Mouse (Mus musculus) G1E (cell line): ENCODE measurements at regions not wholly inside any gene's neighbourhood (a gene's known extent, or its start where the extent isn't known, plus 50 kb on each side); places are given as distances from the start of the nearest gene placed in this dataset.

Source experiments
- ATAC-seq: 2 replicates; pipeline ENCODE4 v1.8.0; 2016; ENCODE audit warnings: mild to moderate bottlenecking; ENCODE audit not compliant: insufficient number of reproducible peaks, poor library complexity, low FRiP score, severe bottlenecking; ENCODE audit errors: extremely low read depth
- DNase-seq: peaks from one replicate; pipeline ENCODE4 v3.0.0; 2012; ENCODE audit warnings: low spot score
- H3K27me3 ChIP-seq: 2 replicates; pipeline ENCODE4 v1.6.1; 2012; ENCODE audit warnings: mild to moderate bottlenecking, low read length, inconsistent platforms; ENCODE audit not compliant: insufficient read depth
- H3K36me3 ChIP-seq: replicated peaks from 2 replicates; pipeline ENCODE3; 2012; ENCODE audit warnings: mild to moderate bottlenecking, inconsistent platforms
- H3K4me1 ChIP-seq: 2 replicates; pipeline ENCODE4 v1.6.1; 2012; ENCODE audit warnings: low read depth, low read length, inconsistent platforms, mixed read lengths; ENCODE audit not compliant: insufficient read depth
- H3K4me3 ChIP-seq: 2 replicates; pipeline ENCODE4 v1.5.1; 2012; ENCODE audit warnings: low read depth, mild to moderate bottlenecking, inconsistent platforms, low read length, moderate library complexity, mixed read lengths
- H3K9me3 ChIP-seq: replicated peaks from 2 replicates; pipeline ENCODE4 v1.6.1; 2012; ENCODE audit warnings: inconsistent platforms
- CTCF ChIP-seq: IDR thresholded peaks from 2 replicates; pipeline ENCODE4 v1.5.1; 2012; ENCODE audit warnings: low read depth, low read length, inconsistent platforms, mixed read lengths
- GATA1 ChIP-seq: IDR thresholded peaks from 2 replicates; pipeline ENCODE4 v1.6.1; 2012; ENCODE audit warnings: borderline replicate concordance, low read length, inconsistent platforms, mixed read lengths
- GATA2 ChIP-seq: IDR thresholded peaks from 2 replicates; pipeline ENCODE4 v1.6.1; 2012; ENCODE audit warnings: low read depth, low read length, inconsistent platforms, borderline replicate concordance
- POLR2AphosphoS5 ChIP-seq: IDR thresholded peaks from 2 replicates; pipeline ENCODE4 v1.6.1; 2012; ENCODE audit warnings: low read depth, low read length, inconsistent platforms; ENCODE audit not compliant: insufficient replicate concordance
- TAL1 ChIP-seq: conservative IDR thresholded peaks from 2 replicates; pipeline ENCODE4 v1.6.1; 2012; ENCODE audit warnings: low read depth, low read length, inconsistent platforms, mixed read lengths

DNA sequence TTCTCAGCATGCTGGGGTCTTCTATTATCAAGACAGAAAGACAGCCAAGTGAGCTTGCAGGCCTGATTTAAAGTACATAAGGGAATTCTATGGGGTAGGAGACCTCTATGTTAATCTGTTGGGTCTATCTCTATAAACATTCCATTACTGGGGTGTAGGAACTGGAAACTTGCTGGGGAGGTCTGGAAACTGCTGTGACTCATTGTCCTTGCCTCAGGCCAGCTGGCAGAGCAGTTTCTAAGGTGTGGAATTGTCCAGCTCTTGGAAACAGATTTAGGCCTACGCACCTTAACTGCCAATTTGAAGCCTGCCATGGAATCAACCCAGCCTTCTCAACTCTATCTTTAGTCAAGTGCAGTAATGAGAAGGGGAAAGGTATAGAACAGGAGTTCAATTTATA lies 559.1 kb upstream of the Fam98a start:
- no peak for TF ChIP-seq CTCF
- Histone ChIP-seq H3K4me1 (no peaks in the 10 kb centered on the region), H3K4me3 (no peak overlapping the region), H3K27me3 (no peaks in the 10 kb centered on the region), H3K9me3 (0 out of 2 replicates have a peak, but pooled peaks cover 8% of the 10 kb centered on the region), H3K36me3 (no peaks in the 10 kb centered on the region)
- DNase-seq (no peak), ATAC-seq (no peak)

DNA sequence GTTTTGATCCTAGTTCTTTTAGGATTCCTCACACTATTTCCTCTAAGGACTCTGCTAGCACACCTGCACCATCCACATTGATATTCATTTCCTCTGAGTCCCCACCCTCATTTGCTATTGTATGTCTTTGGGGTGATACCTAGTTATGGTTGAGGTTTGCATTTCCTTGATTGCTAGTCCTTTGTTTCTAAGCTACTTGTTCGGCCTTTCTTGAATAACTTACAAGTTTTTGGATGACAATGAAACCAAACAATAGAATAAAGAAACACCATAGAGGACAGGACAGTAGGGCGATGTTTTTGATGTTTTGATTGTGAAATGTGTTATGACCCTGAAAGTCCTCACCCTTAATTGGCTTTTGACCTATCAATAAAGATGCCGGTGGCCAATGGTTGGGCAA lies 531.8 kb upstream of the Fam98a start:
- ATAC-seq: no peak
- no peaks in the 10 kb centered on the region for H3K27me3 ChIP-seq
- no peak overlapping the region for H3K4me3 ChIP-seq
- DNase-seq: no peak
- no peaks in the 10 kb centered on the region for H3K36me3 ChIP-seq
- TF ChIP-seq GATA1 (no peak), POLR2AphosphoS5 (no peak), GATA2 (no peak), TAL1 (no peak), CTCF (no peak)
- H3K9me3 ChIP-seq: peaks cover 4% of the 10 kb centered on the region; the same call in 1 of the 2 replicates
- H3K4me1 ChIP-seq: no peaks in the 10 kb centered on the region

DNA sequence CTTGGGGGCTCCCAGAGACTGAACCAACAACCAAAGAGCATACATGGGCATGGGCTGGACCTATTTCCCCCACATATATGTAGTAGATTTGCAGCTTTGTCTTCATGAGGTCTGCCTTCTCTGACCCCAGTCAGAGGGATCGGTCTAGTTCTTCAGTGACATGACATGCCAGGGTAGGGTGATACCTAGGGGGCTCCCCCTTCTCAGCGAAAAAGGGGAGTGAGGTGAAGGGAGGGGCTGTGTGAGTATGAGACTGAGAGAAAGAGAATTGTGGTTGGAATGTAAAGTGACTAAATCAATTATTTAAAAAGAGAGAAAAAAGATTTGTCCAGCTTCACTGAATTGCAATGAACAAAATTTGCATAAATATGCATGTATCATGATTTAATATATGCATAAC lies 530.0 kb upstream of the Fam98a start:
- Histone ChIP-seq H3K9me3 (peaks cover 4% of the 10 kb centered on the region; the same call in 1 of the 2 replicates), H3K4me1 (no peaks in the 10 kb centered on the region), H3K4me3 (no peak overlapping the region), H3K36me3 (no peaks in the 10 kb centered on the region), H3K27me3 (no peaks in the 10 kb centered on the region)
- DNase-seq (no peak), ATAC-seq (no peak)
- TF ChIP-seq GATA1 (no peak), TAL1 (no peak), GATA2 (no peak), CTCF (no peak), POLR2AphosphoS5 (no peak)

DNA sequence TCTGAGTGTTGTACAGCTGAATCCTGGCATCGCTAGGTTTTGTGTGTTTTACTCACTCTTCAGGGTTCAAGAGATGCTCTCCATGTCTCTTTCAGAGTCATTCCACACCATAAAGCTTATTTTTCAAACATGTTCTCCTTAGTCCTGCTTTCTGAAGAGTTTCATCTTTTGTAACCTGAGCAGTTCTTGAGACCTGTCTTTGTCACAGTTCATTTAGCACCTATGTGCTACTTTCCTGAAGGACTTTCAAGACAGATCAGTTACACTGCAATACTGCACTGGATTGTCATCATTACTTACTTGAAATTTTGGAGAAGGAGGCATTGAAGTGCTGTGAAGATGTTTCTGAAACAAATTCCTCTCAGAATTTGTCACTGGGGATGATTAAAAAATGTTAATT lies 494.7 kb upstream of the Fam98a start:
- TF ChIP-seq GATA1 (no peak), TAL1 (no peak), GATA2 (no peak), POLR2AphosphoS5 (no peak), CTCF (no peak)
- no peak for DNase-seq
- Histone ChIP-seq H3K27me3 (no peaks in the 10 kb centered on the region), H3K4me3 (no peak overlapping the region), H3K36me3 (no peaks in the 10 kb centered on the region), H3K4me1 (no peaks in the 10 kb centered on the region), H3K9me3 (no peaks in the 10 kb centered on the region)
- ATAC-seq: no peak

DNA sequence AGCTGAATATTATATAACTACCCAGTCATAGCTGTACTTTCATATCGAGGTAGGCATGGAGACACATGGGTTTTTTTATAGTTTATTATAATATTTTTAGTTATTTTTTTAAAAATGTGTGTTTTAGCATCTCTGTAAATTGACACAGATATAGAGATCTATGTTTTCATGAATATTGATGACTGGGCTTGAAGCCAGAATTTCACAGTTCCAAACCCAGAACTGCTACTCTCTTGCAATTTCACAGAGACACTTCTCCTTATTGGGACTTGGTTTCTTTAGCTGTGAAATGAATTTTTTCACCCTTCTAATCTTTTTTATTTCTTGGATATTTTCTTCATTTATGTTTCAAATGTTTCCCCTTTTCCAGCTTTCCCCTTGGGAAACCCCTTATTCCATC lies 481.0 kb upstream of the Fam98a start:
- H3K4me1 ChIP-seq: no peaks in the 10 kb centered on the region
- no peak for ATAC-seq

DNA sequence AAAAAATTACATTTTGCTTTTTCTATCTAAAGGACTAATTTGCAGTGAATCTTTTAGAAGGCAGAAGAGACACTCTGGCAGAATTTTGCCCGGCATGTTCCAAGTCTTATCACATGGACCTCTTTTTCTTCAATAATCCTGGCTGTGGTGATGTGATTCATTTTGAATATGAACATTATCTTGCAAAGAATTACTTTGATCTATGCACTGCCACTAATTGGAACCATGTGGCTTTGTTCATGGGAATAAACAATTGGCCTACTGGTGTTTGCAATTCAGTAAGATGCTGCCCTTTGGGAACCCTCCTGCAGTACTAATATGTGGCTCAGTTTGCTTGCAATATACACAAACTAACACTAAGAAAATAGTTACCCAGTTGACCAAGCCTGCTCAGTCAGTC lies 456.3 kb upstream of the Fam98a start:
- TF ChIP-seq GATA1 (no peak), CTCF (no peak), POLR2AphosphoS5 (no peak), GATA2 (no peak), TAL1 (no peak)
- no peaks in the 10 kb centered on the region for H3K27me3 ChIP-seq
- H3K36me3 ChIP-seq: no peaks in the 10 kb centered on the region
- no peak for DNase-seq
- H3K4me3 ChIP-seq: no peak overlapping the region
- no peaks in the 10 kb centered on the region for H3K4me1 ChIP-seq
- ATAC-seq: no peak
- H3K9me3 ChIP-seq: no peaks in the 10 kb centered on the region

More for the DNA sequence above, 481.0 kb upstream of the Fam98a start:
- Histone ChIP-seq H3K9me3 (0 out of 2 replicates have a peak, but pooled peaks cover 8% of the 10 kb centered on the region), H3K4me3 (no peak overlapping the region), H3K36me3 (no peaks in the 10 kb centered on the region), H3K27me3 (no peaks in the 10 kb centered on the region)
- TF ChIP-seq GATA2 (no peak), POLR2AphosphoS5 (no peak), CTCF (no peak), TAL1 (no peak), GATA1 (no peak)
- no peak for DNase-seq

DNA sequence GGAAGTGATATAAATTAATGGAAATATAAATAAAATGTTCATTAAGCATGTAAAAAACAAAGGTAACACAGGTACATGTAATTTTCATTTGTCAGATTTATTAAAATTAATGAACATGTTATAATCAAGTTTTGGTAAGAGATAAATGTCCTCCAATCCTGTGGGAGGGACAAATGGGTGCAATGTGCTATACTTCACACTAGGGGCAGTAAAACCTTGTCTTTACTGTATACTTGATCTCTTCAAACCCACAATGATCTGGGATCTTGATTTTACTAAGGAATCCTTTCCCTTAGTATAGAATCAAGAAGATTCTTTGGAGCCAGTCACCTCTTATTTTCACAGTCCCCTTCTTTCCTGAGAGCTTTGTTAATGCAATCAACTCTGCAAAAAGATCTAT lies 451.1 kb upstream of the Fam98a start:
- Histone ChIP-seq H3K4me3 (no peak overlapping the region), H3K27me3 (no peaks in the 10 kb centered on the region), H3K4me1 (no peaks in the 10 kb centered on the region), H3K9me3 (no peaks in the 10 kb centered on the region), H3K36me3 (no peaks in the 10 kb centered on the region)
- TF ChIP-seq CTCF (no peak), TAL1 (no peak), POLR2AphosphoS5 (no peak), GATA2 (no peak), GATA1 (no peak)
- ATAC-seq (no peak), DNase-seq (no peak)
